Mouse (Mus musculus): ENCODE results near the gene Fkbp9.
"Not testable (repeated sequence)": the region's sequence is repeated elsewhere in the genome, so short reads cannot be mapped to it uniquely, and the experiment has no call there.

The Fkbp9 gene

DNA sequence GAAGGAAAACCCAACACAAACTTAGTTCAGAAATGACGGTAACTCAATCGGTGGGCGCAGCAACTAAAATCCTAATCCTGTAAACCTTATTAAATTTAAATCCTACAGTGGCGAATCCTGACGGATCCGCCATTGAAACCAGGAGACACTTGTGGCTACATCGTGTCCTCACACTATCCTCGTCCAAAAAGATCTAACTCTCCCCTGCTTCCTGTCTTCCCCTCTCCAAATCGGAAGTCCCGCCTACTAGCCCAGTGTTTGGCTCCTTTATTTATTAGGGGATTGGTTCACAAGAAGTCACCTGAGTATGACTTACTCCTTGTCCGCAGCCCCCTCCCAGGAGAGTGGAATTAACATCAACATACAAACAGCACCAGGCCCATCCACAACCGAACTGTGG, 5.3 kb downstream of the Fkbp9 start:
- no peak for DNase-seq (ENCODE audit: extremely low read depth, insufficient read length, low spot score)

DNA sequence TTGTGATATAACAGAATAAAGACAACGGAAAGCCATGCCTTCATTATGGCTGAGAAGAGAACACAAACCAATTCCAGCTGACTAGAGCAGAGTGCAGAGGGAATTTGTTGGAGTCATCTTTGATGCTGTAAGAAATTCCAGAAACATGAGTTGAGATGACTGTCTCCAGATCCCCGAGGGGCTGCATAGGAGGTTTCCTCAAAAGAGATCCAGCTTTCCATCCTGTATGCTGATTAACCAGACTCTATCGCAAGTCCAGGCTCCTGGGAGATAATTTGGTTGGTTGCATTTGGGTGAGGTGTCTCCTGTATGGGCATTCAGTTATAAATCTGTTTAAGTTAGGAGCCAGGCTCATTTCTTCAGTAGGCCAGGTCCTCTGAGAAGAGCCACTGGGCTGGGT, 5.8 kb downstream of the Fkbp9 start:
- DNase-seq (ENCODE audit: extremely low read depth, insufficient read length, low spot score) = no peak

DNA sequence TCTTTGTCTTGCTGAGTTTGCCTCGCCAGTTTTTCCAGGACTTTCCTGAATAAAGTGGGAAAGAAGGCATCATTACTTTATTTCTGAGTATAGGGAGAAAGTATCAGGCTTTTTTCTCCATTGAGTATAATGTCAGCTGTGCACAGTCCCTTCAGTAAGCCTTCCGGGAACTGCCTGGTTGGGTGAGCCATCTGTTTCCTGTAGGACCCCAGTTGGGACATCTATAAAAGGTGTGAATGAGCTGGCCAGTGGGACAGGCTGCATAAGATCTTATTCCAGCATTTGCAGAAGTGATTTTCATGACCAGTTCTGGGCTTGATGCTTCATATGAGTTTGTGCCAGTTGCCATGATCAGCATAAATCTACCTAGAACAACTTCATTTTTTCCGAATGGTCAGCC, 11.4 kb downstream of the Fkbp9 start:
- no peak for DNase-seq (ENCODE audit: extremely low read depth, insufficient read length, low spot score)

DNA sequence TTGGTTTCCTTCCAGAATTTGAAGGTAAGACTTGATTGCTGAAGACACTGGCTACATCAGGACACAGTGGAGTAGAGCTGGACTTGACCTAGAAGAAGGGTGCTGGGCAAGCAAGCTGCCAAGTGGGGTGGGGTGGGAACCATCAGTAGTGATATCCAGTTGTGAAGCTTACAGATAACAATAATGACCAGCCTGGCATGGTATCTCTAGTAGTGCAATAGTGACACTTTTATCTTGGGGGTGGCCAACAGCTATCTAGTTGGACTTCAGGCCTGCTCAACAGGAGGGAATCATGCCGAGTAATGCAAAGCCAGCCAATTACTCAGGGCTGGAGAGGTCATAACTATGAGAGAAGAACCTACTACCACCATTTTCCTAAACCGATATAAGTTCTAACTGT, 12.5 kb downstream of the Fkbp9 start:
- no peak for DNase-seq (ENCODE audit: extremely low read depth, insufficient read length, low spot score)

DNA sequence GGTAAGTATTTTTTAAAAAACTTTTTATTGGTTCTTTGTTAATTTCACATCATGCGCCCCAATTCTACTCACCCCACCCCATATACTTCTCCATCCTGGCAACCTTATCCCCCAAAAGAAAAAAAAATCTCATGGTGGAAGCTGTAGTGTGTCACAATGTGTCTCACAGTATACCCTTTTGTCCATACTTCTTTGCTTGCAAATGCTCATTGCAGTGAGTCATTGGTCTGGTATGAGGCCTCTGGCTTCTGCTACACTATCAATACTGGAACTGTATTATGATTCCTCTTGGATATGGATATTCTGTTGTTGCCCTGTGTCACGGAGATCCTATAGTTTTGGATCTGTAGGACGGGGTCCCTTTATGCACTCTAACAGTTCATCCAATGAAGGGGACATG, 17.1 kb downstream of the Fkbp9 start:
- DNase-seq (ENCODE audit: extremely low read depth, insufficient read length, low spot score) = no peak

DNA sequence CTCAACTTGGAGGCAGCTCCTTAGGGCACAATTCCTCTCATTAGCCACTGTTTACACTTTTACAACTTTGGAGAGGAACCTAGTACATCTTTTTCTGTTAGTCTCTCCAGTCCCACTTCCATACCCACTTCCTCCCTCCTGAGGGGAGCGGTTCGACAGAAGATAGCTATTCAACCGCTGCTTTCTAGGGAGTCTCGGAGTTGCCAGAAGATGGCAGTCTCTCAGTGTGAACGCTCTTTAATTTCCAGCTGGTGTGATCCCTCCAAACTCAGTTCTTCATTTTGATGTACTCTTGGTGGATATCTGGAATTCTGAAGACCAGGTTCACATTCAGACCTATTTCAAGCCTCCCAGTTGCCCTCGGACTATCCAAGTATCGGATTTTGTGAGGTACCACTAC, 18.5 kb downstream of the Fkbp9 start:
- DNase-seq (ENCODE audit: extremely low read depth, insufficient read length, low spot score) = no peak

DNA sequence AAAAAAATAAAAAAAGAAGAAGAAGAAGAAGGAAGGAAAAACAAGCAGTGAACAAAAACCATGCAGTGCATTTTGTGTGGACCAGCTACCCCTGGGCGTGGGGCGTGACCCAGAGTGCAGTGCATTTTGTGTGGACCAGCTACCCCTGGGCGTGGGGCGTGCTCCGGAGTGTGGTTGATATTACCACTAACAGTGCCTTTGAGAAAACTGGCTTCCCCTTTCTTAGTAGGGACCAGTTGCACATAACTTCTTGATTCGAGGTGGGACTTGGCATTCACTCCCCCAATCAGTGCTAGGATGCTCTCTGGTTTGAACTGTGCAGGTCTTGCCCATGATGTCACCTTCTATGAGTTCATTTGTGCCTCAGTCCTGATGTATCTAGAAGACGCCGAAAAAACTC, 22.9 kb downstream of the Fkbp9 start:
- DNase-seq (ENCODE audit: extremely low read depth, insufficient read length, low spot score) = no peak

DNA sequence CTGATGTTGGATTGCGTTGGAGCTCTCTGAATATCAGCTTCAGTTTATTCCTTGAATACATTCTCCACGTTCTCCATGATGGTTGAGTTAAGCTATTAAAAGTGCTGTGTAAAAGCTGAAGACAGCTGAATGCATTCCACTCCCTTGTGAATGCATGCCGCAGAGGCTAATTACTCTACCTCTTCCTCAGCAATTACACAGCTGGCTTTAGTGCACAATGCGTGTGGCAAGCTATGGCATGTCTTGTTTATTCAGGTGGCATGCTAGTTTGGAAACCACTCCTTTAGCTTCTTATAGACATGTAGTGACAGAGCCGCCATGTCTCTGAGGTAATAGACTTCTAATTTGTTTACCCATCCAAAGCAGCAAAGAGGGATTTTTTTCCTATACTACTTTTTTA, 24.9 kb downstream of the Fkbp9 start:
- no peak for DNase-seq (ENCODE audit: extremely low read depth, insufficient read length, low spot score)

DNA sequence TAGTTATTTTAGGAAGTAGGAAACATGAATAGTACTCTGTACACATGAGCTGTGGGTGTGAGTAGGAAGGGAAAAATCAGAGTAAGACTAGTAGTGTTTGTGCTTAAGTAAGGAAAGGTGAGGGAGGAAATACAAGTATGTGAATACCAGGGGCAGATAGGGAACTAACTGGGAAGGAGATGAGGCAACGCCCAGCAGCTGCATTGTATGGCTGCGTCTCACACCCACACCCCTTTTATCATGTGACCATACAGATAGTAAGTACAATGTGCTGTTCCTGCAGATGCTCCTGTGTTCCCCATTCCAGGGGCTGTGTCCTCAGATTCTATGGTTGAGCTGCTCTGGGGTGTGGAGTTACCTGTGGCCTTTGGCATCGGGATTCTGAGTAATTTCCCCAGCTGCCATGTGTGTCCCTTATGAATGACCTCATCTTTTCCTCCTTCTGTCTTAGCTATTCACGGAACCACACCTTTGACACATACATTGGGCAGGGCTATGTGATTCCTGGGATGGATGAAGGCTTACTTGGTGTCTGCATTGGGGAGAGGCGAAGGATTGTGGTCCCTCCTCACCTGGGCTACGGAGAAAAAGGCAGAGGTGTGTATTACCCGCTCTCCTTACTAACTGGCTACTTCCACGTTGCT, 28.5 kb downstream of the Fkbp9 start:
- DNase-seq (ENCODE audit: extremely low read depth, insufficient read length, low spot score) = no peak

DNA sequence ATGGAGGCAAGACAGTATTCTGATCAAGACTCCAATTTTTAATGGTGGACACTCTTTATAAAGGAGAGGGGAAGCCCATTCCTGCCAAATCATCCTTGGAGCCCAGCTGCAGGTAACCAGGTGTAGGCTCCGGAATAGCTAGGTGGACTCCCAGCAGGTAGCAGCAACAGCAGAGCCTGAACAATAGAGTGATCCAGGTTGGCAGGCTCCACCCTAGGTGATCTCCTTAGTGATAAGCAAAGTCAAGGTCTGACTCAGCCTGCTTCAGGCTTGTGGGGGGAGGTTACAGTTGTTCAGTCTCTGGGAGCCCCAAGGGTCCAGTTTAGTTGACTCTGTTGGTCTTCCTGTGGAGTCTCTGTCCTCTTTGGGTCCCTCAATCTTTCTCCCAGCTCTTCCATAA, 35.0 kb downstream of the Fkbp9 start:
- not testable (repeated sequence) for DNase-seq (ENCODE audit: extremely low read depth, insufficient read length, low spot score)

DNA sequence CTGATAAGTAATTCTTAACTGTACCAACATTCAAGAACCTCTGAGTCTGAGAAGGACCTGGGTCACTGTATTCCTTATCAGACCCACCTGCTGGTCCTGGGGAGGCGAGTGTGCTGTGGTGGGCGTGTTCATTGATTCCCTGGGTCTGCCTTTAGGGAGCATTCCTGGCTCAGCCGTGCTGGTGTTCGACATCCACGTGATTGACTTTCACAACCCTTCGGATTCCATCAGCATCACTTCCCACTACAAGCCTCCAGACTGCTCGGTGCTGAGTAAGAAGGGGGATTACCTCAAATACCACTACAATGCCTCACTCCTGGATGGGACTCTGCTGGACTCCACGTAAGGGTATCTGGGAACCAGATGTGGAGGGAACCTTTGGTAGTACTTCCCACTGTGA, 36.7 kb downstream of the Fkbp9 start:
- DNase-seq (ENCODE audit: extremely low read depth, insufficient read length, low spot score) = no peak

DNA sequence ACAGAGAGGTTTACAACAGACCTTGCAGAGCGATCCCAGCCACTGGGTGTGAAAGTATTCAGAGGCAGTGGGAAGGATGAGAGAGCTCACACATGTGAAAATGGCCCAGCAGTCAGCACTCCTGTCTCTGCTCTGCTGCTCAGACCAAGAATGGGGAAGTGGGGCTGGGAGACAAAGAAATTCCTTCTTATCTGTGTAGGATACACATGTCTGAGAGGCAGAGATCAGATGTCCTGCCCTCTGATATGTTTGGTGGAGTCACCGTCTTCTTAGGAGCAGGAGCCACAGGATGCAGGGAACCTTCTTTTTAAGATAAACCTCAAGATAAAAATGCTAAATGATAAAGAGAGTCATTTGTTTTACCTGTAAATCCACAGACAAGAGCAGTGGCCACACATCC, 38.2 kb downstream of the Fkbp9 start:
- DNase-seq (ENCODE audit: extremely low read depth, insufficient read length, low spot score) = no peak

DNA sequence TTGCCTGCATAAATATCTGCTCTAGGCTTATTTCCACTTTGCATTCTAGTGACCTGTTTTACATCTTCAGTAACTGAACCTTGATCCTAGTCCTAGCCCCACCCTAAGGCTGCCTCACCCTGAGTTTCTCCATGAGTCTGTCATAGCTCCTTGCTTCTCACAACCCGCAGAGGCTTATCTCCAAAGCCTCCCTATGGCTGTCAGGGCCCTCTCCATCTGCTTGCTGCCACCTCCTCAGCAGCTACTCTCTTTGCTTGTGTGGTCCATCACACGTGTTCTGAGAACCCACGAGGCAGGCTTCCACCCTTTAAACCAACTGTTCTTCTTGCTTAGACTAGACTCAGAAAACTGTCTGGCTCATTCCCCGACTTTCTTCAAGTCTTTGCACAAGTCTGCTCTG, 45.0 kb downstream of the Fkbp9 start:
- no peak for DNase-seq (ENCODE audit: extremely low read depth, insufficient read length, low spot score)

DNA sequence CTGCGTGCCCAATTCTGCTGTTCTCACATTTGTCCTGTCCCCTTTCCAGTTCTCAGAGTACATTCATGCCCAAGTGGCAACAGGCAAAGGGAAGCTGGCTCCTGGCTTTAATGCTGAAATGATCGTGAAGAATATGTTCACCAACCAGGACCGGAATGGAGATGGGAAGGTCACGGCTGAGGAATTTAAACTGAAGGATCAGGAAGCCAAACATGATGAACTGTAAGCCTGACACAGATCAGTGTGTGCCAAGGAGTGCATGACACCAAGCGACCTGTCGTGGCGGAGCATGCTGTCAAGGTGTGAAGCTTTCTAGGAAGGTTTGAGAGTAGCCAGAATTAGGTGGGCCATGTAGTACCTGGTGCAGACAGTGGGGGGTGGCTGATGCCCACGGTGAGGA, 46.1 kb downstream of the Fkbp9 start:
- DNase-seq (ENCODE audit: extremely low read depth, insufficient read length, low spot score) = no peak

DNA sequence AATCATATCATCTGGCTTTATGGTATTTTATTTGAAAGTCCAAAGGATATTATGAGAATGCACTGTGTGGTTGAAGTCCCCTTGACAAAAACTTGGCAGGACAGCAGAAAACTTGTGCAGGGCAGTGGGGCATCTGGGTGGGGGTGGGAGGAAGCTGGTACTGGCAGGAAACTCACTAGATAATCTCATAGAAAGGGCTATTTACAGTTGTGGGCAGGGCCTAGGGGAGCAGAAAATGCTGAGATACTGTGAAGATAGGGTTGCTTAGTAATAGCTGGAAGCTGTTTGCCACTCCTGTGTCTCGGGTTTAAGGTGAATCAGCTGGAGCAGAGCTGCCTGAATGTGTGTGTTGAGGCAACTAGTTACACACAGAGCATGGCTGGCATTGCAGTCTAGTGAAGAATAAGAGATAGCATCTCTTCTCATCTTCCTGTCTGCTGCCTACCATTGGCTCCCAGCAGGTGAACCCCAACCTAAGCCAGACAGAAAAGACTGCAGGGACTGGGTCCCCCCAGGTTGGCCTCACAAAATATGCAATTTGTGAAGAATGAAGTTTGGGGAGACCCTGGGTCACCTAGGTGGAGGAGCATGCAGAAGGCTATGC, 47.6 kb downstream of the Fkbp9 start:
- no peak for DNase-seq (ENCODE audit: extremely low read depth, insufficient read length, low spot score)

DNA sequence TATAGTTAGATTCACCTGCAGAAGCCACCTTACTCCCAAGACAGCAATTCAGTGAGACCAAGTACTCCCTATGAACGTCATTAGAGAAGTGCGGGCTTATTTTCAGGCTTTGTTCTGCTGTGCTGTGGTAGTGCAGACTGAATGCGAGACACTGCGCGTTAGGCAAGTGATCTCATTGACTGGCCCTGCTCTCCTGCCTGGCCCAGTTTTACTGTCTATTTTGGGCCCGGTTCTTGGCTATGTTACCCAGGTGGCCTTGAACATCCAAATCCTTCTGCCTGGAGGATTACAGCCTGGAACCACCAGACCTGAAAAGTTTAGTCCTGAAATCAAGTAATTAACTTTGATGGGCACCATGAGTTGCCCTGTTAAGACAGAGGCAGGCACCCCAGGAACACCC, 56.7 kb downstream of the Fkbp9 start:
- no peak for DNase-seq (ENCODE audit: extremely low read depth, insufficient read length, low spot score)

DNA sequence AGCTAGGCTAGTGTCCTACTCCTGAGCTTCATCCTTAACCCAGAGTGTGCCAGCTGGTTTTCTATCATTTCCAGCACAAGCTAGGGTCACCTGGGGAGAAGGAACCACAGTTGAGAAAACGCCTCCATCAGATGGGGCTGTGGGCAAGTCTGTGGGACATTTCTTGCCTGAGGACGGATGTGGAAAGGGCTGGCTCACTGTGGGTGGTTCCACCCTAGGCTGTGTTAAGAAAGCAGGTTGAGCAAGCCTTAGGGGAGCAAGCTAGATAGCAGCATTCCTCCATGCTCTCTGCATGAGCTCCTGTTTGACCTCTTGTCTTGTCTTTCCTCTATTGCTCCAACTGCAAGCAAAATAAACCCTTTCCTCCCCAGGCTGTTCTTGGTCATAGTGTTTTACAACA, 58.9 kb downstream of the Fkbp9 start:
- no peak for DNase-seq (ENCODE audit: extremely low read depth, insufficient read length, low spot score)

DNA sequence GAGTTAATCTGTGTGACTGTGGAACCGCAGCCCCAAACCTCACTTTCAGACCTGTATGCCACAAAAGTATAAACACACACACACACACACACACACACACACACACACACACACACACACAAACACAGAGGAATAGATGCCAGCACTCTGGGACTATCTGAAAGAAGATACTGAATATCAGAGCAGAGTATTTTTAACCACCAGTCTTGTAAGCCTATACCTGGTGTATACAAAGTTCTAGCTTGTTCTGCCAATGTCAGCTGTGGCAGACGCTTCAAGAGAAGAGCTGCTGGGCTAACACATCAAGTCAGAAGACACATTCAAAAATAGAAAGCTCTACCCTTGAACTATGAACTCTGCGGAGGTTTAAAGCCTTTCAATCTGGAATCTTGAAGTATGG, 67.7 kb downstream of the Fkbp9 start:
- DNase-seq (ENCODE audit: extremely low read depth, insufficient read length, low spot score) = no peak

DNA sequence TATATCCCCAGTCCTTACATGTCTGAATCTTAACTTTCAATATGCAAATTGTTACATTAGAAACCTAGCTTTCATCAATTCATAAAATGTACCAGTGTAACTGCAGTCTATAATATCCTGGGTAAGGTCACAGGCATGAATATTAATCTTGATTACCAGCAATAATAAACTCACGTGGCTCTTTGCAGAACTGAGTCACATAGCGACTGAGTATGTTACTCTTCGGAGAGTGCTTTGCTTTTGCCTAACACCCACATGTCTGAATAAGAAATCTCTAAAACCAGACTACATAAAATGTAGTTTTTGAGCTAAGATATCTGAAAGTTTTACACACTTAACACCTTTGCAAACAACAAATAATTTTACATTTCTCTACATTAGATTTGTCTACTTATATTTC, 69.5 kb downstream of the Fkbp9 start:
- no peak for DNase-seq (ENCODE audit: extremely low read depth, insufficient read length, low spot score)

DNA sequence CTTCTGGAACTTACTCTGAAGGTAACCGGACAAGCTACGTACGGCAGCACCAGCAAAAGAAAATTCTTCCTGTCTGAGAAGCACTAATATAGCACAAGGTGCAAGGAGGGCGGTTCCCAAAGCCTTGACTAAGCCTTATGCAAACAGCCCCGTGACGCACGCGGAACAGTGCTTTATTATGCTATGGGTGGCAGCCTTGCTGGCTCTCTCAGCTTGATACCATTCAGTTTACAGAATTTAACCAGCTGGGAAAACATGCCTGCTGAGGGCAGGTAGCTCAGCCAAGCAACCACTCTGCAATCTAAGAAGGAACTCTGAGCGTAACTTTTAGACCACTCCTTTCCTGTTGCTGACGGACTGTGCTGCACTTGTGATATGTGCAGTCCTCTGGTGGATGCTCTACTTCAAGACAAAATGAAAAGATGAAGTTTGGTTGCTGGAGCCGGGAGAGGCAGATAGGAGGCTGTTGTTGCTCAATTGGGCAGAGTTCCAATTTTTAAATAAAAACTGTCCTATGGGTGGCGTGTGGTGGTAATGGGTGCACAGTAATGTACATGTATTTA, 70.0 kb downstream of the Fkbp9 start:
- peak; percentile 11 for DNase-seq (ENCODE audit: extremely low read depth, insufficient read length, low spot score)

DNA sequence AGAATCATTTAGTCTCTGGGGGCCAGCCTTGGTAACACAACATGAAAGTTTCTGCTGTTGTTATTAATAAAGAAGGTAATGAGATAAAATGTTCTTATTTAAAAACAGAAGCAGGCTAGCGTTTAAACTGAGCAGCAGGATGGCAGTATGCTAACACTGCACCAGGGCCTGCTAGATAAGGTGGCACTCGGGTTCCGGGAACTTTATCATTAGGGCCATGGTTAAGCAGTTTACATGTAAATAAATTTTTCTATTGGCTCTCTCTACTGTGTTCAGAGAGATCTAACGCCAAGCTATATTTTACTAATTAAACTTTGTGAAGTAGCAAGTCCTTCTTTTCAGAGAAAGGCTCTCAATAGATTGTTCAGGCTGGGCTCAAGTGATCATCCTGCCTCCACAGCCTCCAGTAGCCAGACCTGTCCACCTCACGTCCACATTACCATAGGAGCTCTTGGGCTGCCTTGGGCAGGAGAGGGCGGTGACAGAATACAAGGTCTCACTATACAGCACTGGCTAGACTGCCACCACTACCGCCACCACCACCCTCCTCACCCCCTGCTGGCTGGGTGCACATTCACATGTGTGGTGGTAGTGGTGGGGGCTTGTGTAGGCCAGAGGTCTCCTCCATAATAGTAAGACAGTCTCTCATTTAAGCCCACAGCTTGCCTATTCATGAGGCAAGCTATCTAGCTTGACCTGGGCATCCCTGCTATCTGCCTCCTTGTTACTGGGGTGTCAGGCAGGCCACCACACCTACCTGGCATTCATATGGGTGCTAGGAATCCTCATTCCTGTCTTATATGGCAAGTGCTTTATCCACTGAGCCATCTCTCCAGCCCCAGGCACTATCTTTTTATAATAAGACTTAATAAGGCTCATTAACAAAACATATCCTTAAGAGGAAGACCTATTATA, 71.0 kb downstream of the Fkbp9 start:
- no peak for DNase-seq (ENCODE audit: extremely low read depth, insufficient read length, low spot score)

DNA sequence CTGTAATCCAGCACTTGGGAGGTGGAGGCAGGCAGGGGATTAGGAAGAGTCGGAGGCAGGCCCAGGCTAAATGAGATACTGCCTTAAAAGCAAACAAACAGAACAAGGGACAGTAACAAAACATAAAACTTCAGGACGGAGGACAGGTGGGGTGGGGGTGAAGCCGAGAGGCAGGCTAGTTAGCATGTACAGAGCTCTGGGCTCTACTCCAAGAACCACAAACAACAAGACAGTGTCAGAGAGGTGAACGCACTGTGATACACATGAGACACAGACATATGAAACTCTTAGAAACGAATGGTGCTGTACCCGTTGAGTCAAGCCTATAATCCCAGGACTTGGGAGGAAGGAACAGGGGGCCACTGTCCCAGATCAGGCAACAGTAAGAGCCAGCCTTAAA, 72.0 kb downstream of the Fkbp9 start:
- DNase-seq (ENCODE audit: extremely low read depth, insufficient read length, low spot score) = no peak
